Mouse (Mus musculus) hindbrain, embryonic 14.5 days (tissue): Measurements from ENCODE around the gene Ttk. TPM values are rescaled to one million over a fixed set of nuclear protein-coding genes. Genes with fewer than 3 reads are reported as not detected.

Source experiments
- ATAC-seq: fragments of 200-750 bp; cut with Nextera tagmentation; 2 replicates; pipeline ENCODE4 v1.8.0; 2017; ENCODE audit warnings: moderate number of reproducible peaks, mild to moderate bottlenecking, moderate TSS enrichment, moderate library complexity; ENCODE audit not compliant: low FRiP score
- DNase-seq: peaks from one replicate; pipeline ENCODE4 v3.0.0-alpha.2; 2015; ENCODE audit warnings: low spot score
- H3K27ac ChIP-seq: fragments of 300-500 bp; sonication (generic); 2 replicates; pipeline ENCODE4 v1.5.1; 2014; ENCODE audit warnings: mild to moderate bottlenecking, moderate library complexity
- H3K27me3 ChIP-seq: fragments of 300-500 bp; sonication (generic); 2 replicates; pipeline ENCODE4 v1.6.1; 2014; ENCODE audit warnings: mild to moderate bottlenecking, low read length, mixed read lengths; ENCODE audit not compliant: control insufficient read depth, insufficient read depth
- H3K36me3 ChIP-seq: fragments of 300-500 bp; sonication (generic); replicated peaks from 2 replicates; pipeline ENCODE4 v1.6.1; 2014; ENCODE audit not compliant: control insufficient read depth, insufficient read depth
- H3K4me1 ChIP-seq: fragments of 300-500 bp; sonication (generic); replicated peaks from 2 replicates; pipeline ENCODE4 v1.6.1; 2014; ENCODE audit warnings: antibody characterized with exemption, low read length, mixed read lengths; ENCODE audit not compliant: control insufficient read depth, insufficient read depth
- H3K4me2 ChIP-seq: fragments of 300-500 bp; sonication (generic); replicated peaks from 2 replicates; pipeline ENCODE4 v1.6.1; 2014; ENCODE audit warnings: mild to moderate bottlenecking, moderate library complexity
- H3K4me3 ChIP-seq: fragments of 300-500 bp; sonication (generic); replicated peaks from 2 replicates; pipeline ENCODE4 v1.5.1; 2014; ENCODE audit warnings: mild to moderate bottlenecking, low read length
- H3K9ac ChIP-seq: fragments of 300-500 bp; sonication (generic); 2 replicates; pipeline ENCODE4 v1.6.1; 2014
- H3K9me3 ChIP-seq: fragments of 300-500 bp; sonication (generic); 2 replicates; pipeline ENCODE4 v1.6.1; 2016; ENCODE audit warnings: low read length; ENCODE audit not compliant: control insufficient read depth
- WGBS: fragments of 180-500 bp; shearing (Covaris S2); extraction: QIAGEN DNeasy Blood & Tissue Kit; methylation state at CpG from one replicate; pipeline ENCODE4 v1.1.7; 2014; 5-methylcytosine and 5-hydroxymethylcytosine counted together
- polyA plus RNA-seq: library from polyadenylated mRNA; unstranded; fragments of >200 nt; fragmentation: Nextera tagmentation; extraction: Ambion mirVana; gene quantifications from 2 replicates; pipeline ENCODE4 v1.2.1, GENCODE M21; 2014

Ttk gene
- polyA plus RNA-seq, 1 experiment from 2014 or later = 4.6 TPM

DNA sequence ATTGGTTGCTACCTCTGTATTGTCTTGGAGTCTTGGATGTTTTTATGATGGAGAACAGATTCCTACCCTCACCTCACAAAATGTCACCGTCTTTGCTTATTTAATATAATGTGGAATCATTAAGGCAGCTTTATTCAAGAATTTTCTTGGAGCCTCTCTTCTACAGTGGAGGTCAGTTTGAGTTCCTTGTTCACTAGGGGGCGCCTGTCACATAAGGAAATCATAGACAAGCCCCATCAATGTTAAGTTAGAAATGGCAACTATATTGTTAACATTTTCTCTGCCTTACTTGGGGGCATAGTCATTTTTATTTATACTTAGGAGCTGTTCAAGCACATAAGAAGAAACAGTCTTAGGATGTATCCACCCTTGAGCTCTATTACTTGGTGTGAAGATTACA, 26.9 kb upstream of the Ttk start:
- no peaks in the 10 kb centered on the region for H3K9me3 ChIP-seq
- WGBS = 4% methylated on average over 2 of the region's 2 CpGs

DNA sequence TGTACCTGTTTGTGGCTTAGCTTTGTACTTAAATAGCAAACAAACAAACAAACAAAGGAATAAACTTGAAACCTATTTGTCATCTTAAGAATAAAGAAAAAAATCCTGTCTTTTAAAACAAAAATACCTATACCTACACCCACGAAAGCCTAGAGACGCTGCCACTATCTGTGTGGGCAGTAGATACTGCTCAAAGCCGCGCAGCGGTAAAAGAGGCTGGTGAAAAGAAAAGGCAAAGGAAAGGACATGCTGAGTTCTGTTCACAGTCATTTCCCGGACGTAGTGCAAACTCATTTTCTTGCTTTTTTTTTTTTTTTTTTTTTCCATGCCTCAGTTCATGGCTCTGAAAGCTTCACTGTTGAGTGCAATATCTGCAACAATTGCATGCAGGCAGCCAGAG, 15.3 kb upstream of the Ttk start:
- H3K36me3 ChIP-seq = no peaks in the 10 kb centered on the region
- no peak for DNase-seq
- no peak overlapping the region for H3K9ac ChIP-seq
- ATAC-seq = no peak
- H3K4me3 ChIP-seq = no peak overlapping the region
- H3K4me1 ChIP-seq = no peaks in the 10 kb centered on the region
- no peak overlapping the region for H3K27ac ChIP-seq
- no peaks in the 10 kb centered on the region for H3K9me3 ChIP-seq
- no peak overlapping the region for H3K4me2 ChIP-seq
- 71% methylated on average over 7 of the region's 7 CpGs for WGBS
- no peaks in the 10 kb centered on the region for H3K27me3 ChIP-seq

More for the DNA sequence above, 26.9 kb upstream of the Ttk start:
- Histone ChIP-seq H3K36me3 (no peaks in the 10 kb centered on the region), H3K4me2 (no peak overlapping the region), H3K9ac (no peak overlapping the region), H3K27ac (no peak overlapping the region), H3K27me3 (no peaks in the 10 kb centered on the region), H3K4me3 (no peak overlapping the region), H3K4me1 (peaks cover 27% of the 10 kb centered on the region)
- ATAC-seq = no peak
- DNase-seq = peak; percentile 71

DNA sequence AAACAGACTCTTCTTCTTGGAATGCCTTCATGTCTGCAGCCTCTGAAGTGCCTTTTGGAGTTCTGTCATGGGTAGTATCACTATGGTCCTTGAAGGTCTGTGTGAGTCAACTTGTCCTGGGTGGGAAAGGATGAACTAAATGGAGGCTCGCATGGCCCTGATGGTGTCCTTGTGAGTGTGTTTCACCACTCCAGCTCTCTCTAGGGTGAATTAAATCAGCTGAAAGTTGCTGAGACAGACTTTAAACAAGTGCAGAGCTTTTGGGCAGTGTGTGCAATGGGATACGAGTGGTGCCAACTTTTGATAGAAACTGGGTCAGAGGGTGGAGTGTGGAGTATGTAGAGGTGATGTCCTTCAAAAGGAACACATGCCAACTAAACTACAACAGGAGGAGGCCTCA, 13.5 kb upstream of the Ttk start:
- H3K4me2 ChIP-seq = no peak overlapping the region
- H3K4me1 ChIP-seq = no peaks in the 10 kb centered on the region
- no peak overlapping the region for H3K4me3 ChIP-seq
- ATAC-seq = no peak
- no peaks in the 10 kb centered on the region for H3K27me3 ChIP-seq
- no peak overlapping the region for H3K9ac ChIP-seq
- DNase-seq = no peak
- H3K36me3 ChIP-seq = no peaks in the 10 kb centered on the region
- no peak overlapping the region for H3K27ac ChIP-seq
- no peaks in the 10 kb centered on the region for H3K9me3 ChIP-seq
- WGBS = 97% methylated on average over 2 of the region's 2 CpGs

DNA sequence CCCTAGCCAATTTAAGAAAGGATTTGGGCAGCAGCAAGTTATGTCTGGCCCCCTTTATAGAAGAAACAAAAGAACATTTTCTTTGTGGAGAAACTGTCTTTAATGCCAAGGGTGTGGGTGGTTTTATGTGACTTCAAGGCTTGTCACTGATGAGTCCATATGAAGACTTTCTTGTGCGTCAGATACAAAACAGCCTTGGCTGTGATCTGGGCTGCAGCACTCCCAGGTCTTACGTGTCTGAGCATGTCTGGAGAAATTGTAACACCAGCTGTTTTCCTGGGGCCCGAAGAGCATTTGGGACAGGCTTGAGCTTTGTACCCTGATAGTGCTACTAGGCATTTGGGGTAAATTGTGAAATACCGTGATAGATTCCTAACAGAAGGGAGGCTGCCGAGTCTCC, 11.6 kb upstream of the Ttk start:
- WGBS = 89% methylated on average over 5 of the region's 5 CpGs
- H3K27ac ChIP-seq = no peak overlapping the region
- ATAC-seq = no peak
- no peaks in the 10 kb centered on the region for H3K36me3 ChIP-seq
- no peak overlapping the region for H3K4me2 ChIP-seq
- H3K4me3 ChIP-seq = no peak overlapping the region
- H3K4me1 ChIP-seq = no peaks in the 10 kb centered on the region
- H3K27me3 ChIP-seq = no peaks in the 10 kb centered on the region
- no peak for DNase-seq
- no peaks in the 10 kb centered on the region for H3K9me3 ChIP-seq
- no peak overlapping the region for H3K9ac ChIP-seq

DNA sequence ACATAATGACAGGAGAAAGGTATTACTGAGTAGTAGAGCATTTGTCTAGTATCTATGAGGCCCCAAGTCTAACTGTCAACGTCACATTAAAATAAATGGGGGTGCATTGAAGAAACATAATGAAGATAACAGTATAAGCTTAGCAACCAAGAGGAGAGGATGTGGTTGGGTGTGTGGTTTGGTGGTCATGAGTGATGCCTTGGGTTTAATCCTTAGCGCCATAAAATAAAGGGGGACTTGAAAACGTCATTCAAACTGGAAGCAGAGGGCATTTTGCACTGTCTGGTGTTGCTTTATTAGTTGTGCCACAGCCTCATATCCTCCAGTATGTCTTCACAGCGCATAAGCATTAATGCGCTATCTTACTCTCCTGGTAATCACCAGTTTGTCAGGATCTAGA, 4.6 kb upstream of the Ttk start:
- Histone ChIP-seq H3K9me3 (no peaks in the 10 kb centered on the region), H3K36me3 (no peaks in the 10 kb centered on the region), H3K4me2 (no peak overlapping the region), H3K27me3 (no peaks in the 10 kb centered on the region), H3K4me1 (peaks cover 2% of the 10 kb centered on the region), H3K27ac (no peak overlapping the region), H3K4me3 (no peak overlapping the region), H3K9ac (no peak overlapping the region)
- ATAC-seq (no peak), DNase-seq (no peak)
- WGBS = 90% methylated on average over 5 of the region's 5 CpGs

DNA sequence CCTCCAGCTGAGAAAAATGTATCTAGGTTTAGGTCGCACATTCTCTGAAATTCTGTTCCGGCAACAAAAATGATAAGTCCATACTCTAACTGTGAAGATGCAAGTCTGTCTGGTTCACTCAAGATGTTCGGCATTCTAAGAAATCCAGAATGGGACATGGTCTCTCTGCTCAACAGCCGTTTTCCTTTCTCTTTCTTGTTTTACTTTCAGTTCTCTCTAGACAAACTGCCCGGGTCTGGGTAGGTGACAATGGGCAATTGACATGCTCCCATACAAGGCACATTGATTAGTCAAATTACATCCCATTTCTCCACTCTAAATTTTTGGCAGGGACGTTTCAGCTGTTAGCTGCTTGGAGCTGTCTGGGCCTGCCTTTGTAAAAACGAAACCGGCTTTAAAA, 3.3 kb upstream of the Ttk start:
- no peak overlapping the region for H3K9ac ChIP-seq
- H3K4me1 ChIP-seq = peaks cover 6% of the 10 kb centered on the region
- WGBS = 78% methylated on average over 8 of the region's 8 CpGs
- ATAC-seq (no peak), DNase-seq (no peak)
- no peak overlapping the region for H3K27ac ChIP-seq
- no peaks in the 10 kb centered on the region for H3K27me3 ChIP-seq
- no peaks in the 10 kb centered on the region for H3K36me3 ChIP-seq
- H3K9me3 ChIP-seq = no peaks in the 10 kb centered on the region
- no peak overlapping the region for H3K4me3 ChIP-seq
- no peak overlapping the region for H3K4me2 ChIP-seq

DNA sequence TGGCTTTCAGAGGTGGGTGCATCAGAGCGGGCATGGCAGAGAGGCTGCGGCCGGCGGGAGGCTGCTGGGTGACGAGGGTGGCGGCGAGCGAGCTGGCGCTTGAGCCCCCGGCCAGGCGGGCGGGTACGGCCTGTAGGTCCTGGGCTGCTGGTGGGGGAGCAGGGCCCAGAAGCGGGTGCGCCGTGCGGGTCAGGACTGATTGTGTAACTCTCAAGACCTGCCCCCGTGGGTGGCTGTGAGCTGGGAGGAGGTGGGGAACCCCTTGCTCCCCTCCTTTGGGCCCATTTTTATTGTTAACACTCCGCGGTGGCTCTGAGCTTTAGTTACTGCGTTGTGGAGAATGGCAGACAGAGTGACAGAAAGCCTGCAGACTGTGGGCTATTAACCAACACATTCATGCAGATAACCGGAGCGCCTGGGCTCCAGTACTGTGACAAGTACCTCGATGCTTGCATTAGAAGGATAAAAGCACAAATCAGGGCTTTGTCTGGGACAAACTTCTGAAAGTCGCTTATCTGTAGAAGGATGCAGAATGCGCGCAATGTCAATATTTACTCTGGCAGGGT, 342 bp downstream of the Ttk start:
- DNase-seq (no peak), ATAC-seq (no peak)
- peak overlapping the region; percentile 76 for H3K4me2 ChIP-seq
- H3K27ac ChIP-seq = no peak overlapping the region
- 3% methylated on average over 26 of the region's 27 CpGs for WGBS
- H3K9ac ChIP-seq = peak overlapping the region; percentile 54; the same call in 1 of the 2 replicates
- no peaks in the 10 kb centered on the region for H3K27me3 ChIP-seq
- no peaks in the 10 kb centered on the region for H3K9me3 ChIP-seq
- H3K4me3 ChIP-seq = peak overlapping the region; percentile 59
- H3K36me3 ChIP-seq = no peaks in the 10 kb centered on the region
- peaks cover 6% of the 10 kb centered on the region for H3K4me1 ChIP-seq

DNA sequence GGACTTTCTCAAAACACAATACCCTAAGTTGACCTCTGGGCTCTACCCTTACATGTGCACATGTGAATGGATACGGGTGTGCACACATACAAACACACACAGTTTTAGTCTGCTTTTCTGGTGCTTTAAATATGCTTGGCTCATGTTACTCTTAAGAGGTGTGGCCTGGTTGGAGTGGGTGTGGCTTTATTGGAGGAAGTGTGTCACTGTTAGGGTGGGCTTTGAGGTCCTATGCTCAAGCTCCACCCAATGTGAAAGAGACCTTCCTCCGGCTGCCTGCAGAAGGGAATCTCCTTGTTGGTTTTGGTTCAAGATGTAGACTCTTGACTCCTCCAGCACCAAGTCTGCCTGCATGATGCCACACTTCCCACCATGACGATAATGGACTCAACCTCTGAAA, 18.0 kb downstream of the Ttk start:
- H3K36me3 ChIP-seq = no peaks in the 10 kb centered on the region
- no peak overlapping the region for H3K9ac ChIP-seq
- H3K9me3 ChIP-seq = no peaks in the 10 kb centered on the region
- no peak for ATAC-seq
- no peak overlapping the region for H3K27ac ChIP-seq
- no peak overlapping the region for H3K4me3 ChIP-seq
- H3K4me1 ChIP-seq = no peaks in the 10 kb centered on the region
- WGBS = 91% methylated on average over 3 of the region's 3 CpGs
- H3K4me2 ChIP-seq = no peak overlapping the region
- no peak for DNase-seq
- H3K27me3 ChIP-seq = no peaks in the 10 kb centered on the region

DNA sequence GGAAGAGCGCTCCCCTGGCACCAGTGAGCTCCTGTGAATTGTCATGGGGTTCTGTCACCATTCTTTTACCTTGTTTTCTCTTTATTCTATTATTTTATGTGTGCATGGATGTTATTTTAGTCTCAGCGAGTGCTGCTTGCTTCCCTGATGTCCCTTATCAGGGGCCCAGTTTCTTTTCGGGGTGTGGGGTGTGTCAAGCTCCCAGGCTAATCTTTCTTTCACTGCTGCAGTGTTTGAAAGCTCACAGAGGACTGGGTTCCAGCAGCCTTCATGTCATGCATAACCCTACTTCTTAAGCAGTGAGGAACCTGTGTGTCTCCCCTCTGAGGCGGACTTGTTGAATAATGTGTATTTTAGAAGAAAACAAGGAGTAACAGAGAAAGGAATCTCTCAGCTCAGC, 30.7 kb downstream of the Ttk start:
- H3K4me1 ChIP-seq = no peaks in the 10 kb centered on the region
- DNase-seq (no peak), ATAC-seq (no peak)
- H3K4me3 ChIP-seq = no peak overlapping the region
- H3K36me3 ChIP-seq = no peaks in the 10 kb centered on the region
- WGBS = 95% methylated on average over 4 of the region's 4 CpGs
- H3K27ac ChIP-seq = no peak overlapping the region
- no peaks in the 10 kb centered on the region for H3K9me3 ChIP-seq
- H3K27me3 ChIP-seq = no peaks in the 10 kb centered on the region
- no peak overlapping the region for H3K9ac ChIP-seq
- H3K4me2 ChIP-seq = no peak overlapping the region

DNA sequence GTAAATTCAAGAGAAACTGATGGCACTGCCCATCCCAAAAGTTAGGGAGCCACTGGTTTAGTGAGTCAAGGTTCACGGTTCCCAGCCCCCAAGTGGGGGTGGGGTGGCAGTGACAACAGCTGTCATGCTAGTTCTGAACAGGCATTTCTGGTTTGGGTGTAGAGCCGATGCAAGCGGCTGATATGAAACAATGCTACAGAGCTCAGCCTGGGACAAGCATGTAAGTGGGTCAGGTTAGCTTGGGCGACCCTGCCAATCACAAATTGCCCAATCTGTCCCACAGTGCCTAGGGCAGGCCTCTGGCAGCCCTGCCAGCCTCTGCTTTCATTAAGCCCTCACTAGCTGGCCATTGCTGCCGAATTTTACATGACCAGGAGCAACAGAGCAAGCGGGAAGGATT, 47.7 kb downstream of the Ttk start:
- WGBS = 79% methylated on average over 6 of the region's 6 CpGs

More for the DNA sequence above, 47.7 kb downstream of the Ttk start:
- no peak overlapping the region for H3K4me3 ChIP-seq
- no peak for DNase-seq
- no peak for ATAC-seq
- H3K27ac ChIP-seq = no peak overlapping the region
- no peak overlapping the region for H3K9ac ChIP-seq
- no peaks in the 10 kb centered on the region for H3K27me3 ChIP-seq
- H3K4me1 ChIP-seq = no peaks in the 10 kb centered on the region
- H3K36me3 ChIP-seq = no peaks in the 10 kb centered on the region
- no peaks in the 10 kb centered on the region for H3K9me3 ChIP-seq
- no peak overlapping the region for H3K4me2 ChIP-seq
